Mouse (Mus musculus): Measurements from ENCODE around the gene Efcab5. TPM values are rescaled to one million over a fixed set of nuclear protein-coding genes. Genes with fewer than 3 reads are reported as not detected.
A peak's percentile ranks its signal among the peaks of the same experiment; 100 is the strongest.

The Efcab5 gene
- under 1 TPM; 0.10 to 0.13 TPM for total RNA-seq (2021)
- long read RNA-seq, experiment 1, result 0 reads
- long read RNA-seq, experiment 2, result 0 reads

GRCm38 (mm10) chr11:77188868-77189267 is at the start of gene Efcab5:
Efcab5 (minus strand) TSS chr11:77188968.
- DNase-seq, result no peak

- DNase-seq, result no peak
Observed at GRCm38 (mm10) chr11:77235267-77235666, 46.5 kb upstream of the Efcab5 start.

- no peak for DNase-seq
Observed at GRCm38 (mm10) chr11:77231514-77231913, 42.7 kb upstream of the Efcab5 start.

GRCm38 (mm10) chr11:77230765-77231164 is 42.0 kb upstream of the Efcab5 start:
- DNase-seq, result no peak

DNA sequence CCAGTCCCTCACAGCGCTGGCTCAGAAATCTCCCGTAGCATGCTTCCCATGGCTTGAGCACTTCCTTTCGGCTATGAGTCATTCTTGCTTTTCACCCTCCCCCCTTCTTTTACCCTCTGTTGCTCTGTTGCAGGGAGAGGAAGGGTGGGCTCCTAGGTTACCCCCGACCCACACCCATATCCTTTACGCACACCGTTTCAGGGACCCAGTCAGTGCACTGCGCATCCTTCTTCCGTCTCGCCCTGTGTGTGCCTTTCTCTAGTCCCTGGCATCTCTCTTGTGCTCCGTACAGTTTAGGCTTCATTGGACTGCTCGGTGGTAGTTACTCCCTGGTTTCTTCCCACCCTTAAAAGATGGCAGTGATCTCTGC is 28.0 kb upstream of the Efcab5 start:
- no peak for DNase-seq

- peak; percentile 83 for DNase-seq
Observed at GRCm38 (mm10) chr11:77215951-77216760, 27.4 kb upstream of the Efcab5 start, which contains the start of gene Ssh2. Ssh2 (plus strand) TSS chr11:77216287.

- no peak for DNase-seq
Observed at GRCm38 (mm10) chr11:77215483-77215882, 26.7 kb upstream of the Efcab5 start.

DNA sequence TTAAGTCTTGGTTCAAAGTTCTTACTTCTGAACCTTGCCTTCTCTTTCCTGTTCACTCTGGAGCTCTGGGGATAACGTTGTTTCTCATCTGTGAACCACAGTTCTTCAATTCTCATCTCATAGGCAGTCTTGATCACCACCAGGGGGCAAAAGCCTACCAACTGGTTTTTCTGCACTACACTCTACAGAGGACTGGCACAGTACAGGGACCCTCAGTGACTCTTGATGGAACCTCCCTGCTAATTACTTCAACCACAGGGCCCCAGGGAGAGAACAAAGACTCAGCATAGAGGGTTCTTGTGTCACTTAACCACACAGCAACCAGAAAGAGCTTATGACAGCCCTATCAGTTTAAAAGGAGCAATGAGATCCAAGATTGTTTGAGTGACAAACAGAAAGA is 26.0 kb upstream of the Efcab5 start:
- DNase-seq, result peak; percentile 38

GRCm38 (mm10) chr11:77214142-77214692 is 25.4 kb upstream of the Efcab5 start:
- DNase-seq, result no peak

GRCm38 (mm10) chr11:77200703-77201102 is 11.9 kb upstream of the Efcab5 start:
- no peak for DNase-seq

DNA sequence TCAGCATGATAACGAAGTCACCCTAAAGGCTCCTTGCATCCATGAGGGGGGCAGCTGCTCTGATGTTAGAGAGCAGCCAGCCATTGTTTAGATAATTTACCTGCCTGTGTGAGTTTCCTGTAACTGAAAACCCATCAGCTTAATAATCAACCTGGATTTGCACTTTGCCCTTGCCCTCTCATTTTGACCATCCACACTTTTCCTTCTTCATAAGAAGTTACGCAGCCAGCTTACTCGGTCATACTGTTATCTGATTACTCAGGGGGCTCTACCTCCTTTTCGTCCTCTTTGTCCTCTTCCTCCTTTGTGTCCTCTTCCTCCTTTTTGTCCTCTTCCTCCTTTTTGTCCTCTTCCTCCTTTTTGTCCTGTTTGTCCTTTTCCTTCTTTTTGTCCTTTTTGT is 10.9 kb upstream of the Efcab5 start:
- no peak for DNase-seq

DNA sequence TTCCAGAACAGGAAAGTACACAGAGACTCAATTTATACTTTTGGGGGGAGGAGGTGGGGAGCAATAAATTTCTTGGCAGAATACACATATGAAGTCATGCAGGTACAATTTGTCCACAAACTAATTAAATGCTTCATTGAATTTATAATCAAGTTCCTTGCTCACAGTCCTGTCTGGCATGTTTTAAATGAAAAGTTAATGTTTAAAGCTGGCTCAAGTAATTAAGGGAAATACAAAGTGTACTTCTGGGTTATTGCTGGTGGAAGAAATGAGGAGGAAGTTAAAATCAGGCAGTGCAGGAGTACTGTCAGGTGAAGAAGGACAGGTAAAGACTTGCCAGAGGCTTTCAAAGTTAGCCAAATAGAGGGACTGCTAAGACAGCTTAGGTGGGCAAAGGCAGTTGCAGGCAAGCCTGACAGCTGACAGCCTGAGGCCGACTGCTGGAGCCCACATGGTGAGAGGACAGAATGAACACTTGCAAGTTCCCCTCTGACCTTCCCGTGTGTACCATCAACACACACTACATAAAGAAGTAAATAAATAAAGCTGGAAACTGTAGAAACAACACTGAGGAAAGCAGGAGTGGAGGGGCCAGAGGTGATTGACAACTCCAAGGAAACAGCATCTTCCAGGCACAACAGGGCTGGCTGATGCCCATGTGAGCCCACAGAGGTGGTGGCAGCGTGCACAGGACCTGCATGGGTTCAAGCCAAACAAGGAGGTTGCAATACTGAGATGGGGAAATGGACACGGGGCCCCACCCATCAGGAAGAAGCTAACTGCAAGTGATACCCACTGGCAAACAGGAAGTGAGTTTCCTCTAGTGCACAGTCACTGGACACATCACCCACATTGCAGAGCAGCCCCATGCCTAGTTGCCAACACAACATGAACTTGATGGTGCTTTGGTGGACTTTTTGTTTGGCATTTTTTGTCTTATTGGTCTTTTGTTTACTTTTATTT is 7.7 kb upstream of the Efcab5 start:
- no peak for DNase-seq

- DNase-seq, result no peak
Observed at GRCm38 (mm10) chr11:77195360-77196109, 6.8 kb upstream of the Efcab5 start.

- no peak for DNase-seq
Observed at GRCm38 (mm10) chr11:77194762-77195161, 6.0 kb upstream of the Efcab5 start.

GRCm38 (mm10) chr11:77193941-77194553 is 5.3 kb upstream of the Efcab5 start:
- no peak for DNase-seq

DNA sequence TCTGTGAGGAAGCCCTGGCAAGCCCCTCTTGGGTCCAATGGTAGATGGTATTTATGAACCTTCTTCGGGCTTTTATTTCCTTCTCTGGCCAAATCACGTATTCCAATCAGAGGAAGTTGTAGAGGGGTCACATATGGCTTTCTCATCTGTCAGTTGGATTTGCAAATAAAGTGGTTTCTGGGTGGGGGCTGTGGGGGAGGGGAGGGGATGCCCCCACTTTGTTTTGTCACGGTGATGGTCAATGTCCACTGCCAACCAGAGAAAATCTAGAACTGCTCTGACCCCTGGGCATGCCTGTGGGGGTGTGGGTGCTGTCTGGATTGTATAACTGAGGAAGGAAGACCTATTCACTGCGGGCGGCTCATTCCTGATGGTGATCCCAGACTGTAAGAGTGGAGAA is 4.6 kb upstream of the Efcab5 start:
- DNase-seq, result no peak

- no peak for DNase-seq
Observed at GRCm38 (mm10) chr11:77184926-77185325, 3.8 kb downstream of the Efcab5 start.

DNA sequence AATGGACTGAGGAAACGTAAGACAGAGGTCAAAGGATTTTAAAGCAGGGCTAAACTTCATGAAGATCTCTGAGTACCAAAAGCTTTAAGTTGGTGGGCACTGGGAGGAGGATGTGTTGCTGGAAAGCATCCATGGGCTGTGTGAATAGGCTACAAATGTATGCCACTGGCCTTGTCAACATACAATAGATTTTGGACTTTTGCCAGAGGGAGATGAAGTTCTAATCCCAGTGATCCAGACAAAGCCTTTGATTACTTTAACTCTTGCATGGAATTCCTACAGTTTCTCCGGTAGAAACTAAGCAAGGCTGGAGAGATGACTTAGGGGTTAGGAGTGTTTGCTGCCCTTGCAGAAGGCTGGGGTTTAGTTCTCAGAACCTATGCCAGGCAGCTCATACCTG is 6.2 kb downstream of the Efcab5 start:
- DNase-seq, result no peak

DNA sequence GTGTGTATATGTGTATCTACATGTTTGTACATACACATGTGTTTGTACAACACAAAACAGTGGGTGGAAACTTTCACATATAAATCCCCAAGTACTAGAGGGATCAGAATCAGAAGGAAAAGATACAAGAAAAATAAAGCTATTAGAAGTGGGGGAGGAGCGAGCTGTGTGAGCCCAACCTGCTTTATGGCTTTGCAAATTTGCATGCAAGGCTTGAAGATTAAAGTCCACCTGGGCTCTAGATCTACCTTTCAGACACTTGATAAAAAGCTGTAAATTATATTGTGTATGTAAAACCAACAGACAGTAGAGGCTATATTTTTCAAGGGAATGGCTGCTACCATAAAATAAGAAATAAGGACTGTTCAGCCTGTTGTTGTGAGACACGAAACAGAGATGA is 6.7 kb downstream of the Efcab5 start:
- DNase-seq, result no peak

- no peak for DNase-seq
Observed at GRCm38 (mm10) chr11:77181528-77181927, 7.2 kb downstream of the Efcab5 start.

- no peak for DNase-seq
Observed at GRCm38 (mm10) chr11:77180886-77181285, 7.9 kb downstream of the Efcab5 start.

All from gastrocnemius, postnatal 25 days (tissue).